Mouse (Mus musculus) C2C12 (cell line): ENCODE data around the gene Arhgap8. TPM values are rescaled to one million over a fixed set of nuclear protein-coding genes. Genes with fewer than 3 reads are reported as not detected.
"Not testable (repeated sequence)": the region's sequence is repeated elsewhere in the genome, so short reads cannot be mapped to it uniquely, and the experiment has no call there.

ENCODE experiments used
- H3K27me3 ChIP-seq: one replicate; pipeline ENCODE4 v1.6.1; 2011; ENCODE audit not compliant: control insufficient read depth, insufficient read depth, insufficient read length
- H3K36me3 ChIP-seq: one replicate; pipeline ENCODE4 v1.6.1; 2011; ENCODE audit not compliant: control insufficient read depth, insufficient read depth
- H3K4me3 ChIP-seq: one replicate; pipeline ENCODE4 v1.5.1; 2011; ENCODE audit warnings: mild to moderate bottlenecking, control low read depth; ENCODE audit not compliant: poor library complexity, insufficient read depth, severe bottlenecking
- H3K79me2 ChIP-seq: one replicate; pipeline ENCODE4 v1.6.1; 2011; ENCODE audit not compliant: control insufficient read depth, insufficient read depth
- H3K79me3 ChIP-seq: one replicate; pipeline ENCODE4 v1.6.1; 2011; ENCODE audit warnings: low read depth, control low read depth
- H3ac ChIP-seq: one replicate; pipeline ENCODE3; 2011; ENCODE audit warnings: low read depth; ENCODE audit not compliant: control insufficient read depth, insufficient read length
- CEBPB ChIP-seq: IDR thresholded peaks from one replicate; pipeline ENCODE4 v1.6.1; 2011; ENCODE audit warnings: low read depth, mild to moderate bottlenecking, control low read depth, moderate library complexity
- CTCF ChIP-seq: IDR thresholded peaks from one replicate; pipeline ENCODE4 v1.5.1; 2011; ENCODE audit not compliant: control insufficient read depth, insufficient read depth, insufficient read length
- FOSL1 ChIP-seq: IDR thresholded peaks from one replicate; pipeline ENCODE4 v1.8.0; 2011; ENCODE audit warnings: mild to moderate bottlenecking, low read length; ENCODE audit not compliant: poor library complexity, insufficient read depth, severe bottlenecking
- MAX ChIP-seq: IDR thresholded peaks from one replicate; pipeline ENCODE4 v1.6.1; 2011; ENCODE audit warnings: mild to moderate bottlenecking, control low read depth
- MYOD1 ChIP-seq: IDR thresholded peaks from one replicate; pipeline ENCODE4 v1.6.1; 2011; ENCODE audit warnings: low read depth; ENCODE audit not compliant: control insufficient read depth, insufficient read length
- MYOG ChIP-seq: IDR thresholded peaks from one replicate; pipeline ENCODE4 v1.6.1; 2011; ENCODE audit not compliant: control insufficient read depth, insufficient read length; ENCODE audit errors: extremely low read depth
- USF1 ChIP-seq: IDR thresholded peaks from one replicate; pipeline ENCODE4 v1.6.1; 2011; ENCODE audit warnings: low read depth, mild to moderate bottlenecking, control low read depth, moderate library complexity
- polyA plus RNA-seq: library from polyadenylated mRNA; unstranded; fragments of >200 nt; fragmentation: generic; extraction: Trizol; gene quantifications from one replicate; pipeline ENCODE4 v1.2.1, GENCODE M21; 2012; ENCODE audit warnings: missing spikeins

The Arhgap8 gene
- polyA plus RNA-seq, 1 experiment: not detected

DNA sequence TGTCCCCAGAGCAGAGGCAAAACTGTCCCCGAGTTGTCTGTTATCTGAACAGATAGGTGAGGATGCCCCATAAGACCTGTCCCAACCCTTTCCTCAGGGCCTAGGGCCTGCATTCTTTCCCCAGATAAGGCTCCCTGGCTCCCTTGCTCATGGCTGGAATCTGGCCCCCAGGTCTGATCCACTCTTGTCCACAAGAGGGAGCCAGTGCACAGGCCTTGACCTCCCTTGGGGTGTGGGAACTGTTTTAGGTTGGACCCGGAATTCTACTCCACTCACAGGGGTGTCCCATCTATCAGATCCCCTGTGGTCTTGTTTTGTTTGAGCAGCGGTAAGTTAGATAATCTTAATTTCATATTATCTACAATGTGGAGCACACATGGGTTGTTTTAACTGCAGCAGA, 35.1 kb downstream of the Arhgap8 start:
- TF ChIP-seq FOSL1 (no peak), CTCF (peak; percentile 85), USF1 (no peak)

DNA sequence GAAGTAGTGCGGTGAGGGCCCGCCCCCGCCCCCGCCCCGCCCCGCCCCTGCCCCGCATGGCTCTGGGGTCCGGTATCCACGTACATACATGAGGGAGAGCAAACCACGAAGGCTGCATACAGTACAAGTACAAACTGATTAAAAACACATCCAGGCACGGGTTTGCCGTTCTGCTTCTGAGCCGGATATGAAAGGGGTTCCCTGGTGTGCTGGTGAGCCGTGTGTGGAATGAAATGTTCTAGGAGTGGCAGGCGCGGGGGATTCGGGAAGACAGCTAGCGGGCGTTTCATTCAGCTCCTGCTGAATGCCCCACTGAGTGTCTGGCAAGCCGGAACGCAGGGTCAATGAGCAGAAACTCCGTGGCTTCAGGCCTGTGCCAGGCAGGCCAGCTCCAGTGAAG, 36.6 kb downstream of the Arhgap8 start:
- no peaks in the 10 kb centered on the region for H3K79me2 ChIP-seq
- H3ac ChIP-seq: peak overlapping the region; percentile 32
- H3K4me3 ChIP-seq: no peak overlapping the region
- peaks cover 34% of the 10 kb centered on the region for H3K27me3 ChIP-seq
- H3K36me3 ChIP-seq: no peaks in the 10 kb centered on the region
- TF ChIP-seq MAX (no peak), MYOG (no peak), USF1 (no peak), MYOD1 (no peak), FOSL1 (no peak), CTCF (no peak)
- H3K79me3 ChIP-seq: no peaks in the 10 kb centered on the region

More for the DNA sequence above, 35.1 kb downstream of the Arhgap8 start:
- Histone ChIP-seq H3K27me3 (peaks cover 24% of the 10 kb centered on the region), H3K79me3 (no peaks in the 10 kb centered on the region), H3K4me3 (no peak overlapping the region), H3ac (no peak overlapping the region), H3K36me3 (no peaks in the 10 kb centered on the region), H3K79me2 (no peaks in the 10 kb centered on the region)

DNA sequence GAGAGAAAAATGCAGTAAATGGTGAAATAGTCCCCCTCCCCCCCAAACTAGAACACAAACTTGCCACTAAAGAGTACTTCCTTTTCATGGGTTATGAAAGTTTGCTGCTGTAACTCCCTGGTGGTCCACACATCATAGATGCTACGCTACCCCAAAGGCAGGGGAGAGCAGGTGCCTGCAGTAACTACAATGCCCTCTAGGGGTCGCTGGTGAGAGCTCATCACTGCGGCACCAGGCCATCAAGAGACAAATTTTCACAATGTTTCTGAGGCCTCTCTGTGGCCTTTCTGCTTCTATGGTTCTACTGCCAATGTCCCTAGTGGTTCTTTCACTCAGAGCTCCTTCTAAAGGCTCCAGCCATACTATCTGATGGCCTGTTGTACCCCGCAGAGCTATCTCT, 38.6 kb downstream of the Arhgap8 start:
- TF ChIP-seq CTCF (peak; percentile 61), MYOG (no peak), MAX (no peak), USF1 (no peak)
- Histone ChIP-seq H3K79me2 (no peaks in the 10 kb centered on the region), H3K36me3 (no peaks in the 10 kb centered on the region), H3ac (no peak overlapping the region), H3K79me3 (no peaks in the 10 kb centered on the region), H3K27me3 (peaks cover 38% of the 10 kb centered on the region), H3K4me3 (no peak overlapping the region)

DNA sequence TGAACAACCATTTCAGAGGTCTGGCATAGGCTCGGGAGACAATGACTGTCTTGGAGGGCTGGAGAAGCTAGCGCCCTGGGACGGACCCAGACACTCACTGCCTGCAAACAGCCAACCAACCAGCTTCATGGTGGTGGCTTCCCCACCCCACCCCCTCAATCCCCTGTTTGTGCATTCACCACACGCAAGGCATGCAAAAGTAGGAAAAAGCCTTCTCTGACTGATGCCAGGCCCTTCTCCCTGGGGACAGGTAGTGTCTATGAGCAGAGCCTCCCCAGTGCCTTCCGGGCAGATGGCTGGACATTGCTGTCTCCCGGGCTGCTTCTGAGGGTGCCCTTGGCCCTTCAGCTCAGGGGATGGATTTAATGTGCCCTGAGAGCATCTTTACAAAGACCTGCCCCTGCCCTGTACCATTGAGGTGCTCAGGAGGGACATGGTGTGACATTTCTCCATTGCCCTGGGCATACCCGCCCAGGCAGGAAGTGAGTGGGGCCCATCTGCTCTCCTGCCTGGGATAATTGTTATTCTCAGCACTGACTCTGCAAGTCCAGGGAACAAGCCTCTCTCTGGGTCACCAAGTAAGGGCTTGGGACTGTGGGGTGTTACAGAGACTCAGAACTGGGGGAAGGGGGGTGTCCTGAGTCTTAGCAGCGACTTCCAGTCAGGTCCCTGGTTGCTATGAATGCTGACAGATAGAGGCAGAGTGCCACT, 43.0 kb downstream of the Arhgap8 start:
- Histone ChIP-seq H3ac (no peak overlapping the region), H3K79me2 (no peaks in the 10 kb centered on the region), H3K4me3 (no peak overlapping the region), H3K79me3 (no peaks in the 10 kb centered on the region), H3K27me3 (peaks cover 33% of the 10 kb centered on the region), H3K36me3 (no peaks in the 10 kb centered on the region)
- TF ChIP-seq CEBPB (no peak), MAX (no peak), MYOD1 (no peak)

DNA sequence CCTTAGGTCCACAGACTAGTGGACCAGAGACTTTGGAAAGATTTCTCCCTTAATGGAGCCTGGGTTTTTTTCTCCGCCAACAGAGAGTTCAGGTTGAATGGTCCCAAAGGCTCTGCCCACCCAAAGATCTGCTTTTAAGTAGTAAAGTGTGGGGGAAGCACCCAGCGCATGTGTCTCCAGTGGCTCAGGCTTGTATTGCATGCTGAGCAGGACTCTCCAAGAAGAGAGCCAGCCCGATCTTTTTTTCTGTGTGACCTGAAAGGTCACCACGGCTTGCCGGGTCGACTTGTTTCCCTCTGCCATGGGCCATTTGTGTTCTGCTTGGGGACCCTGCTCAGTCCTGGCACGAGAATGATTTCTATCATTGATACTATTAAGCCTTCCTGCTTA, 43.6 kb downstream of the Arhgap8 start:
- TF ChIP-seq MAX (no peak), MYOD1 (no peak), CEBPB (no peak), USF1 (no peak), MYOG (no peak), FOSL1 (no peak), CTCF (no peak)
- H3K79me2 ChIP-seq: no peaks in the 10 kb centered on the region
- no peaks in the 10 kb centered on the region for H3K36me3 ChIP-seq
- no peak overlapping the region for H3ac ChIP-seq
- no peak overlapping the region for H3K4me3 ChIP-seq
- no peaks in the 10 kb centered on the region for H3K79me3 ChIP-seq
- H3K27me3 ChIP-seq: peaks cover 30% of the 10 kb centered on the region

DNA sequence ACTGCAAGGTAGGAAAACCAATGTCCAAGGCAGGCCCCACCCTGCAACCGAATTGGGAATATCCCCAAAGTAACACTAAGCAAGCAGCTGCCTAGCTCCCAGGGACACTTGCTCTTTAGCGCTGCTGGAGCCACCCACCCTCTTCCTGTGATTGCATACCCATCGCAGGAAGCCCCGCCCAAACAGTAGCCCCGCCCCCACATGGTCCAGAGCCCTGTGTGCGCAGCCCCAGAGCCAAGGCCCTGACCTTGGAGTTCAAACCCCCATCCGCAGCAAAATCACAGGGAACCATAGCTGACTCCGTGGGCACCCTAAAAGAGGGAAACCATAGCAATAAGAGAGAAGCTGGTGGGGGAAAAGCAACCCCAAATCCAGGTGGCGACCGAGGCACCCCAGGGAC, 46.8 kb downstream of the Arhgap8 start:
- Histone ChIP-seq H3K4me3 (no peak overlapping the region), H3K79me3 (no peaks in the 10 kb centered on the region), H3K79me2 (no peaks in the 10 kb centered on the region), H3ac (no peak overlapping the region), H3K36me3 (no peaks in the 10 kb centered on the region), H3K27me3 (peaks cover 24% of the 10 kb centered on the region)
- no peak for TF ChIP-seq CEBPB
- TF ChIP-seq USF1: no peak
- no peak for TF ChIP-seq MYOG
- TF ChIP-seq MAX: no peak
- TF ChIP-seq CTCF: no peak
- TF ChIP-seq FOSL1: no peak
- no peak for TF ChIP-seq MYOD1

DNA sequence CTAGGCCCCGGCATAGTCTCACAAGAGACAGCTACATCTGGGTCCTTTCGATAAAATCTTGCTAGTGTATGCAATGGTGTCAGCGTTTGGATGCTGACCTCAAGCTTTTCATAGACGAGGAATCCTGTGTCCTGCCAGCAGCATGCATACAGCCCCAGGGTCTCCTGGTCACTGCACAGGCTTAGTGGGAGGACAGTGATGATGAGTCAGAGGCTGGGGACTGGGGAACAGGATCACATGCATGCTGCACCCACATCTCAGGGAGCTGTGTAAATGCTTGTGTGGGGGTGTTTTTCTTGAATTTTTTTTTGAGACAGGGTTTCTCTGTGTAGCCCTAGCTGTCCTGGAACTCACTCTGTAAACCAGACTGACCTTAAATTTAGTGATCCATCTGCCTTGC, 48.7 kb downstream of the Arhgap8 start:
- not testable (repeated sequence) for H3ac ChIP-seq, H3K4me3 ChIP-seq, H3K36me3 ChIP-seq, H3K79me3 ChIP-seq, H3K79me2 ChIP-seq
- H3K27me3 ChIP-seq: peaks cover 14% of the 10 kb centered on the region
